Mouse (Mus musculus): ENCODE measurements at regions not wholly inside any gene's neighbourhood (a gene's known extent, or its start where the extent isn't known, plus 50 kb on each side); places are given as distances from the start of the nearest gene placed in this dataset.

- TF ChIP-seq POLR2A (IDR thresholded peaks at IDR 0.05; ENCODE audit: borderline replicate concordance, insufficient read depth, low read length) (no peak), CTCF (IDR thresholded peaks at IDR 0.05; ENCODE audit: borderline replicate concordance, insufficient read depth, low read depth, low read length) (no peak)
Measured at GRCm38 (mm10) chr10:46194143-46194542, 616.5 kb downstream of the Hace1 start.
